Mouse (Mus musculus): ENCODE data around the gene Il20rb.

DNA sequence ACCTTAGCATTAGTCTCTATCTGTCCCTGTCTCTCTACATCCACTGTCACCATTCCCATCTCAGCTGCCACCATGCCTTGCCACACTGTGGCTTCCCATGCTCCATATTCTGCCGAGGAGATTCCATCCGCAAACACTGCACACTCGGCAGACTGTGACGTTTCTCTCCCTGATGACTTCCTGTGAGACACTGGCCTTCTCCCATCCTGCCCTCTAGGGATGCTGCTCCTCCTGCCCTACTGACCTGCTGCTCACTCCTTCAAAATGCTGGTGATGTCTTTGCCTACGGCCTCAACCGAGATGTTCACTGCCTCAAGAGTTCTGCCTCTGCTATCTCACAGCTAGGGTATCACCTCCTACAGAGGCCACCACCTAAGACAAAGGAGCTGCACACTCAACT lies 13.2 kb downstream of the Il20rb start:
- TF ChIP-seq CTCF (conservative IDR thresholded peaks at IDR 0.05; ENCODE audit: low read length) (no peak), POU5F1 (IDR thresholded peaks at IDR 0.05; ENCODE audit: borderline replicate concordance, low read length) (no peak)
